Comparison of ENCODE assay signal across 30 mouse cellular contexts in genomic region chr6:84580979-84581832, GRCm38 (mm10). TPM values are rescaled to one million over a fixed set of nuclear protein-coding genes. Genes with fewer than 3 reads are reported as not detected.
DNase-seq lines count a peak whose midpoint lies in the region; ATAC-seq lines count a peak whose summit lies in the region.
"Had no signal": no experiment of that assay in that cellular context is flagged by ENCODE, and none has a peak within 500 bp of the region (broad histone marks: within the 10 kb centered on the region; RNA-seq: fewer than 3 reads in every experiment).

No protein-coding gene starts in this region.

- no peak overlapping the region for H3K4me3 ChIP-seq in hindbrain, embryonic 12.5 days
- no peak overlapping the region for H3K4me3 ChIP-seq in hindbrain, embryonic 11.5 days (ENCODE audit: low read depth, low read length)
- H3K4me3 ChIP-seq in limb, embryonic 10.5 days: no peak overlapping the region
- no peak overlapping the region for H3K4me3 ChIP-seq in limb, embryonic 13.5 days
- H3K4me3 ChIP-seq: embryonic facial prominence, embryonic 15.5 days; midbrain, embryonic 15.5 days had no signal

- H3K4me1 ChIP-seq in hindbrain, embryonic 12.5 days: peaks cover 63% of the 10 kb centered on the region
- peaks cover 14% of the 10 kb centered on the region for H3K4me1 ChIP-seq in hindbrain, embryonic 11.5 days (replicated peaks; ENCODE audit: control insufficient read depth, insufficient read depth, low read length)
- peaks cover 82% of the 10 kb centered on the region for H3K4me1 ChIP-seq in limb, embryonic 10.5 days
- H3K4me1 ChIP-seq in limb, embryonic 13.5 days: peaks cover 91% of the 10 kb centered on the region

- H3K4me2 ChIP-seq in hindbrain, embryonic 12.5 days (replicated peaks): 0 out of 2 replicates have a peak overlapping the region, but pooled peaks have one; percentile 11
- no peak overlapping the region for H3K4me2 ChIP-seq in hindbrain, embryonic 11.5 days (replicated peaks; ENCODE audit: low read depth, low read length)
- peak overlapping the region; percentile 98 for H3K4me2 ChIP-seq in limb, embryonic 13.5 days (replicated peaks)
- H3K4me2 ChIP-seq: midbrain, embryonic 15.5 days had no signal

- no peak for ATAC-seq in hindbrain, embryonic 12.5 days (ENCODE audit: low FRiP score)
- ATAC-seq in hindbrain, embryonic 11.5 days (ENCODE audit: low FRiP score): no peak
- ATAC-seq in limb, embryonic 13.5 days (ENCODE audit: low FRiP score, low read depth): no peak
- ATAC-seq: forebrain, embryonic 14.5 days; inflammation-experienced regulatory T-cells, adult 6 months; midbrain, embryonic 15.5 days had no signal

- no peak overlapping the region for H3K9ac ChIP-seq in hindbrain, embryonic 12.5 days
- no peak overlapping the region for H3K9ac ChIP-seq in hindbrain, embryonic 11.5 days (ENCODE audit: low read depth, low read length)
- no peak overlapping the region for H3K9ac ChIP-seq in limb, embryonic 13.5 days
- H3K9ac ChIP-seq: embryonic facial prominence, embryonic 15.5 days; liver, embryonic 14.5 days; midbrain, embryonic 15.5 days had no signal

- H3K27ac ChIP-seq in hindbrain, embryonic 12.5 days: no peak overlapping the region
- H3K27ac ChIP-seq in hindbrain, embryonic 11.5 days (ENCODE audit: low read depth, low read length): no peak overlapping the region
- H3K27ac ChIP-seq in limb, embryonic 10.5 days: no peak overlapping the region
- H3K27ac ChIP-seq in limb, embryonic 13.5 days: peak overlapping the region; percentile 44; the same call in 1 of the 2 replicates
- H3K27ac ChIP-seq: liver, embryonic 14.5 days; midbrain, embryonic 15.5 days had no signal

- DNase-seq in heart, adult 11 months: peak; percentile 74
- DNase-seq in heart, adult 18-20 months: no peak
- no peak for DNase-seq in hindbrain, embryonic 11.5 days (ENCODE audit: low spot score)
- peak; percentile 30 for DNase-seq in limb, embryonic 10.5 days (ENCODE audit: low spot score)
- DNase-seq in cerebellum, postnatal 14 days: no peak
- no peak for DNase-seq in lung, postnatal 36 days
- DNase-seq: B cell, adult 2 months; cerebellum, adult 11 months; cerebellum, adult 9-10 months; gastrocnemius, postnatal 14 days; heart, postnatal 36 days; kidney, adult 11 months; kidney, postnatal 14 days; layer of hippocampus, adult 9-11 months; liver; lung, adult 2 months; lung, postnatal 10 days; right cerebral cortex, adult 18-20 months; right cerebral cortex, postnatal 4 days; thymus, postnatal 14 days had no signal

- H3K9me3 ChIP-seq in hindbrain, embryonic 12.5 days (replicated peaks): no peaks in the 10 kb centered on the region
- no peaks in the 10 kb centered on the region for H3K9me3 ChIP-seq in hindbrain, embryonic 11.5 days (ENCODE audit: control insufficient read depth, low read length)
- H3K9me3 ChIP-seq in limb, embryonic 10.5 days (replicated peaks): no peaks in the 10 kb centered on the region
- no peaks in the 10 kb centered on the region for H3K9me3 ChIP-seq in limb, embryonic 13.5 days
- H3K9me3 ChIP-seq: embryonic facial prominence, embryonic 15.5 days; midbrain, embryonic 15.5 days had no signal

- 0 out of 2 replicates have a peak, but pooled peaks cover 7% of the 10 kb centered on the region for H3K36me3 ChIP-seq in hindbrain, embryonic 12.5 days
- H3K36me3 ChIP-seq in hindbrain, embryonic 11.5 days (ENCODE audit: control insufficient read depth, insufficient read depth, low read length): no peaks in the 10 kb centered on the region
- H3K36me3 ChIP-seq in limb, embryonic 10.5 days: peaks cover 94% of the 10 kb centered on the region
- peaks cover 30% of the 10 kb centered on the region for H3K36me3 ChIP-seq in limb, embryonic 13.5 days
- H3K36me3 ChIP-seq: midbrain, embryonic 15.5 days had no signal

- WGBS in hindbrain, embryonic 12.5 days: 49% methylated on average over 6 of the region's 6 CpGs
- WGBS in hindbrain, embryonic 11.5 days: 49% methylated on average over 6 of the region's 6 CpGs
- WGBS in limb, embryonic 10.5 days: 52% methylated on average over 6 of the region's 6 CpGs
- WGBS in limb, embryonic 13.5 days: 59% methylated on average over 6 of the region's 6 CpGs

- peaks cover 80% of the 10 kb centered on the region for H3K27me3 ChIP-seq in hindbrain, embryonic 12.5 days
- H3K27me3 ChIP-seq in hindbrain, embryonic 11.5 days (ENCODE audit: control insufficient read depth, insufficient read depth, low read length): peaks cover 62% of the 10 kb centered on the region
- peaks cover 87% of the 10 kb centered on the region for H3K27me3 ChIP-seq in limb, embryonic 10.5 days (ENCODE audit: low read depth, poor library complexity, severe bottlenecking)
- H3K27me3 ChIP-seq in limb, embryonic 13.5 days: peaks cover 22% of the 10 kb centered on the region

RNA-seq across cellular contexts. Expression of gene Cyp26b1, which starts 12.5 kb away (rescaled TPM):
- total RNA-seq in heart, adult 18-20 months (2021): 1 to 10 TPM; 2.7 to 3.8 TPM
- 55.3 and 60.5 TPM in 2 replicates for polyA plus RNA-seq in hindbrain, embryonic 12.5 days (2016; fragmentation: Nextera tagmentation; extraction: Ambion mirVana)
- polyA plus RNA-seq in hindbrain, embryonic 11.5 days (2014; fragmentation: Nextera tagmentation; extraction: Ambion mirVana): 19.2 and 19.4 TPM in 2 replicates
- polyA plus RNA-seq in limb, embryonic 10.5 days (2016; fragmentation: Nextera tagmentation; extraction: Ambion mirVana): 32.7 and 47.1 TPM in 2 replicates
- 20.0 and 20.5 TPM in 2 replicates for polyA plus RNA-seq in limb, embryonic 13.5 days (2015; fragmentation: Nextera tagmentation; extraction: Ambion mirVana)
- total RNA-seq: common myeloid progenitor, adult 5-6 weeks; granulocyte monocyte progenitor cell, adult 5-6 weeks; neutrophil, adult 5-6 weeks had no signal

Comparison
In these comparisons a context has a peak if more than half of its experiments do, and no peak if none do; other contexts are left out.
1. DNase-seq: peak in heart, adult 11 months (single experiment) and limb, embryonic 10.5 days (single experiment); none in heart, adult 18-20 months (0 of 2), hindbrain, embryonic 11.5 days (single experiment), cerebellum, postnatal 14 days (0 of 2) and lung, postnatal 36 days (single experiment).